Mouse (Mus musculus) thymus, adult 18-20 months (tissue): ENCODE measurements around the gene Syt3.

Source experiments
- DNase-seq, 2 experiments: peaks; one replicate each; pipeline ENCODE4 v3.0.0; 2022; ENCODE audit warnings: mixed read lengths in 2 of 2

Gene Syt3

GRCm38 (mm10) chr7:44383980-44384715 is at the start of gene Syt3:
Gene Syt3, plus strand, starts transcription at chr7:44384102.
- DNase-seq = peak; percentile 35 to 39

- DNase-seq = no peak
These were observed 49.8 kb upstream of the Syt3 start for GRCm38 (mm10) chr7:44334139-44334538.

GRCm38 (mm10) chr7:44335031-44335878 is 48.6 kb upstream of the Syt3 start:
- no peak for DNase-seq

- no peak for DNase-seq
These were observed 47.6 kb upstream of the Syt3 start for GRCm38 (mm10) chr7:44336046-44337021.

GRCm38 (mm10) chr7:44337121-44337849 is 46.6 kb upstream of the Syt3 start:
- DNase-seq = no peak

GRCm38 (mm10) chr7:44340226-44340625 is 43.7 kb upstream of the Syt3 start:
- DNase-seq = no peak

- no peak for DNase-seq
These were observed 42.8 kb upstream of the Syt3 start for GRCm38 (mm10) chr7:44341119-44341518.

- DNase-seq = no peak
These were observed 42.2 kb upstream of the Syt3 start for GRCm38 (mm10) chr7:44341714-44342113.

- DNase-seq = no peak
These were observed 40.4 kb upstream of the Syt3 start for GRCm38 (mm10) chr7:44343459-44344015.

GRCm38 (mm10) chr7:44344622-44345021 is 39.3 kb upstream of the Syt3 start:
- DNase-seq = no peak

- DNase-seq = no peak
These were observed 34.9 kb upstream of the Syt3 start for GRCm38 (mm10) chr7:44349043-44349442.

GRCm38 (mm10) chr7:44350957-44351711 is 32.8 kb upstream of the Syt3 start:
- peak in 1 of 2 experiments; percentile 38 for DNase-seq

- no peak for DNase-seq
These were observed 31.8 kb upstream of the Syt3 start for GRCm38 (mm10) chr7:44351881-44352749.

GRCm38 (mm10) chr7:44352750-44353600 is 30.9 kb upstream of the Syt3 start:
- no peak for DNase-seq

GRCm38 (mm10) chr7:44353601-44354340 is 30.1 kb upstream of the Syt3 start:
- DNase-seq = no peak

- no peak for DNase-seq
These were observed 28.5 kb upstream of the Syt3 start for GRCm38 (mm10) chr7:44355411-44355810.

GRCm38 (mm10) chr7:44356590-44357481 is 27.1 kb upstream of the Syt3 start:
- no peak for DNase-seq
